In genomic region chr2:132180463-132181205, GRCm38 (mm10) we compare ENCODE assay signal across 17 mouse cellular contexts. TPM values are rescaled to one million over a fixed set of nuclear protein-coding genes. Genes with fewer than 3 reads are reported as not detected.
DNase-seq lines count a peak whose midpoint lies in the region; ATAC-seq lines count a peak whose summit lies in the region.
"Had no signal": no experiment of that assay in that cellular context is flagged by ENCODE, and none has a peak within 500 bp of the region (broad histone marks: within the 10 kb centered on the region; RNA-seq: fewer than 3 reads in every experiment).

No protein-coding gene starts in this region.

- no peaks in the 10 kb centered on the region for H3K36me3 ChIP-seq in hindbrain, embryonic 12.5 days
- H3K36me3 ChIP-seq: heart, embryonic 15.5 days; lung, embryonic 15.5 days; midbrain, embryonic 13.5 days had no signal

- H3K27me3 ChIP-seq in hindbrain, embryonic 12.5 days = no peaks in the 10 kb centered on the region
- H3K27me3 ChIP-seq: heart, embryonic 15.5 days; lung, embryonic 15.5 days; midbrain, embryonic 13.5 days had no signal

- peak; percentile 33 for DNase-seq in heart, adult 11 months
- DNase-seq in heart, adult 9 months (ENCODE audit: low spot score in 2 of 2) = no peak
- peak; percentile 2 for DNase-seq in thymus, postnatal 25 days
- DNase-seq in thymus, postnatal 4 days = no peak
- DNase-seq in c-Kit-positive CD71-negative TER-119-negative erythroid progenitor cells, embryonic 14.5 days (ENCODE audit: low read depth) = peak; percentile 14
- DNase-seq in naive thymus-derived CD4-positive, alpha-beta T cell, adult 2 months (ENCODE audit: low read depth) = peak; percentile 37
- DNase-seq in cerebellum, postnatal 4 days (ENCODE audit: low spot score in 2 of 2) = no peak
- DNase-seq: cerebellum, adult 9-10 months; kidney, adult 2 months; spleen, adult 18-20 months had no signal

- no peaks in the 10 kb centered on the region for H3K9me3 ChIP-seq in hindbrain, embryonic 12.5 days (replicated peaks)
- H3K9me3 ChIP-seq: heart, embryonic 15.5 days; lung, embryonic 15.5 days; midbrain, embryonic 13.5 days had no signal

- WGBS in hindbrain, embryonic 12.5 days = 60% methylated on average over 1 of the region's 1 CpGs

- H3K27ac ChIP-seq in hindbrain, embryonic 12.5 days = no peak overlapping the region
- H3K27ac ChIP-seq: heart, embryonic 15.5 days; hindbrain, embryonic 14.5 days; lung, embryonic 15.5 days; midbrain, embryonic 13.5 days; stomach, postnatal 0 days had no signal

- H3K9ac ChIP-seq in hindbrain, embryonic 12.5 days = no peak overlapping the region
- H3K9ac ChIP-seq: heart, embryonic 15.5 days; hindbrain, embryonic 14.5 days; lung, embryonic 15.5 days; midbrain, embryonic 13.5 days had no signal

- ATAC-seq in hindbrain, embryonic 12.5 days (ENCODE audit: low FRiP score) = no peak
- ATAC-seq: midbrain, embryonic 13.5 days had no signal

- H3K4me2 ChIP-seq in hindbrain, embryonic 12.5 days (replicated peaks) = no peak overlapping the region
- H3K4me2 ChIP-seq: heart, embryonic 15.5 days; hindbrain, embryonic 14.5 days; liver, embryonic 11.5 days; lung, embryonic 15.5 days; midbrain, embryonic 13.5 days had no signal

- no peaks in the 10 kb centered on the region for H3K4me1 ChIP-seq in hindbrain, embryonic 12.5 days
- H3K4me1 ChIP-seq: heart, embryonic 15.5 days; lung, embryonic 15.5 days; midbrain, embryonic 13.5 days had no signal

- H3K4me3 ChIP-seq in hindbrain, embryonic 12.5 days = no peak overlapping the region
- H3K4me3 ChIP-seq: heart, embryonic 15.5 days; lung, embryonic 15.5 days; midbrain, embryonic 13.5 days had no signal

RNA-seq across cellular contexts. Expression of gene Slc23a2, which starts 35.7 kb away (rescaled TPM):
- polyA plus RNA-seq in hindbrain, embryonic 12.5 days (2016; fragmentation: Nextera tagmentation; extraction: Ambion mirVana) = 17.1 and 19.8 TPM in 2 replicates

Comparison
In these comparisons a context has a peak if more than half of its experiments do, and no peak if none do; other contexts are left out.
1. DNase-seq: peak in heart, adult 11 months (single experiment), thymus, postnatal 25 days (single experiment), c-Kit-positive CD71-negative TER-119-negative erythroid progenitor cells, embryonic 14.5 days (single experiment) and naive thymus-derived CD4-positive, alpha-beta T cell, adult 2 months (single experiment); none in heart, adult 9 months (0 of 2), thymus, postnatal 4 days (single experiment) and cerebellum, postnatal 4 days (0 of 2).